Mouse (Mus musculus) retina, embryonic 14.5 days (tissue): ENCODE measurements at regions not wholly inside any gene's neighbourhood (a gene's known extent, or its start where the extent isn't known, plus 50 kb on each side); places are given as distances from the start of the nearest gene placed in this dataset.
A peak's percentile ranks its signal among the peaks of the same experiment; 100 is the strongest.

ENCODE experiments used
- DNase-seq: peaks from one replicate; pipeline ENCODE4 v3.0.0-alpha.2; 2015; ENCODE audit warnings: low spot score

DNA sequence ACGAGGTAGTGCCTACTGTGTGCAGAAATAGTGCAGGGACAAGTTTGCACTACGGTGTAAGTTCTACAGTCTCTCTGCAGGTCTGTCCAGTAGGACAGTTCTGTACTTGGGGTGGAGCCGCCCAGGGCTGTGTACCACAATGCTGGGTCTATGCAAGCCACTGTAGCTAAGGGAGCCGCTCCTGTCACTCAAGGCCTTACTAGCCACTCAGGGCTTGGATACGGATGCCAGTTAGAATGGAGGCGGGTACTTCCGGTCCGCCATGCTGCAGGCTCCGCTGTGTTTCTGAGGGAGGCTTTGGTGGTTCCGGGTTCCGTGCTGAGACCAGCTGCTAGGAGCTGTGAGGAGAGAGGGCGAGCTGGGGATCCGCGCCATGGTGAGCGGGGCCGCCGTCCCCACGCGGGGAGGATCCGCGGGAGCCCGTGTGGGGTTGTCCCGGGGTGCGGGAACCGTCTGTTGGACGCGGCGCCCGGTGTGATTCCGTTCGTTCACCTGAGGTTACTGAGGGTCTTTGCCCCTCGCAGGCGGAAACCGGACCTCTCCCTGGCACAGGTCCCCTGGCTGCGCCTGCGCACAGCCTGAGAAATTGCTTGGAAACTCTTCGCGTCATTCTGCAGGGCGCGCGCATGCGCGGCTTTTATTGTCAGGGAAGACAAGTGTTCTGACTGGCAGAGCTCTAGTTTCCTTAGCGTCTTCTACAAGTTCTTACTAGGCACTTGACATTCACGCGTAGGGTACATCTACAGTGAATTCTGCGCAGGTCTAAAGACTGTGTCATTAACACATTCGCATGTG, 51.0 kb upstream of the Zfp873 start:
- DNase-seq: peak; percentile 23
